Mouse (Mus musculus): Measurements from ENCODE around the gene C530025M09Rik. TPM values are rescaled to one million over a fixed set of nuclear protein-coding genes. Genes with fewer than 3 reads are reported as not detected.

C530025M09Rik gene
- total RNA-seq (2017): not detected in 2 replicates

DNA sequence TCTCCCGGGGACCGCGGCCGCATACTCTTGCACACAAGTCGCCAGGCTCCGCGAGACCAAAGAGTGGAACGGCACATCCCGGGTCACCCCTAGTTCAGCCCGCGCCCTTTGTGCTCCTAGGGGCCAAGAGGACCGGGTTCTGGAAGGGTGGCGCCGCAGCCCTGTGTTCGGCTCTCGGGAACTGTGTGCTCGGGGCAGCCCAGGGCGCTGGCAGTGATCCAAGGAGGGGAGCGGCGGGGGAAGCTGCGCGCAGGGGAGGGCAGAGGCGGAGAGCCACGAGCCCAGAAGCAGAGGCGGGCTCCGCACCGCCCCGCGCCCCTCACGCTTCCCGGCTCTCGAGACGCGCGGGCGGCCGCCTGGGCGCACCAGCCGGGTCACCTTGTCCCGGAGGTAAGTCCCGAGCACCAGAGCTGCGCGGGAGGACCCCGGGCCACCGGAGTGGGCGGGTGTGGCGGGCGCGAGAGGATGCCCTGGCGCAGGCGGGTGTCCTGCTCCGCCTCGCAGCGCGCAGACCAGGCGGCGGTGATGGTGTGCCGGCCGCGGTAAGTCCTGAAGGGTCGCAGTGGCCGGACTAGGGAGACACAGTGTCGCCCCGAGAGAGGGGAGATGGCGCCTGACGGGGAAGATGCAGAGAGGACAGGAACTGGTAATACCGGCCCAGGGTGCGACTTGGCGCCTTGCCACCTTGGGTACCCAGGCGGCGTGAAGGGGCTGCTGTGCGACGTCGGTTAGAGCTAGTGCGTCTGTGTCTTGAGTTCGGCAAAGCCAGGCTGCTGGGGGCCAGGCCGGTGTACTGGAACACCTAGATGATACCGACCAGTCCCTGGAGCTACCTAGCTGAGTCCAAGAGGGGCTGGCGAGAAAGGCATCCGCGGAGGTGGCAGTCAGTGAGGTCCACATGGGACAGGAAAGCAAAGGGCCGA, at the start of gene C530025M09Rik:
Gene C530025M09Rik, minus strand, starts transcription at position 678 of the 923 bp plus-strand sequence.
- no peak for ATAC-seq (replicated peaks in 1 of 2; ENCODE audit: insufficient read depth in 1 of 2, low FRiP score in 2 of 2, low TSS enrichment in 1 of 2, low read depth in 1 of 2, poor library complexity in 2 of 2, severe bottlenecking in 2 of 2)

DNA sequence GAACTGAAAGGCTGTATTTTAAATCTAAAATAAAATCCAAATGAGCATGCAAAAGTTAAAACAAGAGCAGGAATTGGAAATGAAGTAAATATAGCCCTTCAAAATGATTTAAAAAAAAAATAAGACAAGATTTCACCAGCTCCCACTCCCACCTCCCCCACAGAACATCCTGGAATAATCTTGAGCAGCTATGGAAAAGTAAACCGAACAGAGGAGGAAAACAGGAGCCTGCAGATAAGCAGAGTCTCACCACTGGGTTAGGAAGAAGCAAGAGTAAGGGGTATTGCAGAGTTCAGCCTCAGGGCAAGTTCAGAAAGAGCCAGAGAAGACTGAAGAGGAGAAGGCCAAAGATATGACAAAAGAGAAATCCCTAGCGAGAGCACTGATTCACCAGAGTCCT, 46.9 kb upstream of the C530025M09Rik start:
- no peak for ATAC-seq (replicated peaks in 1 of 2; ENCODE audit: insufficient read depth in 1 of 2, low FRiP score in 2 of 2, low TSS enrichment in 1 of 2, low read depth in 1 of 2, poor library complexity in 2 of 2, severe bottlenecking in 2 of 2)

DNA sequence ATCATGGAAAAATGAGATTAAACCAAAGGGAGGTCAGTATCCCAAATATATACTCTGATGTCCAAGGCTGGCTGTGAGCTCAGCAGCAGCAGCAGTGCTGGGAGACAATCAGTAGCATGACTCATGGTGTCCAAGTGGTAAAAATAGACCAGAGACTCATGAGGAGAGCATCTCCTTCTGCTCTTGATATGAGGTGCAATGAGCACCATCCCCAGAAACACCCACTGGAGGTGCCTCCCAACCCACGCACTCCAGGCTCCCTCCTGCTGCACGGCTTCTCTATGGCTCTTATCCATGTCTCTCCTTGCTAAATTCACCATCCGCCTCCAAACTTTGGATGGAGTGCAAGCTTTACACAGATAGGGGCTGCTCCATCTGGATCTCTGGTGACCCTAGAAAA, 42.3 kb upstream of the C530025M09Rik start:
- no peak for ATAC-seq (replicated peaks in 1 of 2; ENCODE audit: insufficient read depth in 1 of 2, low FRiP score in 2 of 2, low TSS enrichment in 1 of 2, low read depth in 1 of 2, poor library complexity in 2 of 2, severe bottlenecking in 2 of 2)

DNA sequence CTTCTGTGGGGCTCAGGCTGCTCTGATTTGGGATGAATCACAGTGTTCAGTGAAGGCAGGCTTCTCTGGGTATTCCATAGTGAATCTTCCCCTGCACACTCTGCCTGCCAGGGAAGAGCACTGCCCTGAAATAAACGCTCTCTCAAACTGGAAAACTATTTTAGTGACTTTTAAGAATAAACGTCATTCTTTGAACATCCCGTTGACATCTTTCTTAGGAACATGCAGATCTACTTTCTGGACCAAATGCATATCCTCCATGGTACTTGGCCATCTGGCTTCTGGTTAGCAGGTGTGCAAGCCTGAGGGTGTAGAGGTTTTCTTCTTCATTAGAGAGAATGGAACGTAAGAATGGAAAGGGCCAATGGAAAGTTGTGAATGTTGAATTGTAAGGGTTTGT, 41.5 kb upstream of the C530025M09Rik start:
- ATAC-seq (replicated peaks in 1 of 2; ENCODE audit: insufficient read depth in 1 of 2, low FRiP score in 2 of 2, low TSS enrichment in 1 of 2, low read depth in 1 of 2, poor library complexity in 2 of 2, severe bottlenecking in 2 of 2): no peak

DNA sequence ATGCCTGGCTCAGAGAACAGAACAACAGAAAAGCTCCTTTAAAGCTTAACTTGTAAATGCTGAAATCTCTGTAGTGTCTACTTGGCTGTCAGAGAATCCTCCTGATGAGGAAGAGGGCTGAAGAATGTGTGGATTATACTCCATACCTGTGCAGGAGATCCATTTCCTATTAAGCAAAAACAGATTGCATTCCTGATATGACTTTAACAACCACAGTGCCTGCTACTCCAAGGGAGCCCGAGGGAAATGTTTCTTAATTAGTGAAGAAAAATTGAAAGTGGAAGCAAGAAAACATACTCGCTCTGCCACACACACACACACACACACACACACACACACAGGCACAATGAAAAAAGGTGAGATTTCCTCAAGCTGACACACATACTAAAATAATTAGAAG, 39.5 kb upstream of the C530025M09Rik start:
- no peak for ATAC-seq (replicated peaks in 1 of 2; ENCODE audit: insufficient read depth in 1 of 2, low FRiP score in 2 of 2, low TSS enrichment in 1 of 2, low read depth in 1 of 2, poor library complexity in 2 of 2, severe bottlenecking in 2 of 2)

DNA sequence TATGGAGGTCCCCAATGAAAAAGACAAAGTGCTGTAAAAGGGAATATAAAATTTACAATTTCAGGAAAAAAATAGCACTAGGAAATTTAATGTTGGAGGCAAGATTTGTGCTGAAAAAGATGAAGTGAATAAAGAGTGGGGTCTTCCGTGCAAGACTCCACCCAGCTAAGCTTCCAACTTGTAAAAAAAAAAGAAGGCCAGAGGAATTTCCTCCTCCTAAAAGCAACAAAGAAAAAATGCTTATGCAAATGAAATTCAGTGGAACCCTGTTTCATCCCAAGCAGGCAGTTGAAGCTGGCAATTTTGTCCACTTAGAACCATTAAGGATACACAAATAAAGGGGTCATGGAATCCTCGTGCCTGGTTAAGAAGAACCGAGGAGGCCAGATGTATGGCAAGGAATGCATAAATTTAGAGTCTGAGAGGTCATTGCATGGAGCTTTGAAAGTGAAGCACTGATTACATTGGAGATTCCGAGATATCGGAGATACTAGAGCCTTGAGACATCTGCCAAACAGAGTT, 35.0 kb upstream of the C530025M09Rik start:
- ATAC-seq (replicated peaks in 1 of 2; ENCODE audit: insufficient read depth in 1 of 2, low FRiP score in 2 of 2, low TSS enrichment in 1 of 2, low read depth in 1 of 2, poor library complexity in 2 of 2, severe bottlenecking in 2 of 2): no peak

DNA sequence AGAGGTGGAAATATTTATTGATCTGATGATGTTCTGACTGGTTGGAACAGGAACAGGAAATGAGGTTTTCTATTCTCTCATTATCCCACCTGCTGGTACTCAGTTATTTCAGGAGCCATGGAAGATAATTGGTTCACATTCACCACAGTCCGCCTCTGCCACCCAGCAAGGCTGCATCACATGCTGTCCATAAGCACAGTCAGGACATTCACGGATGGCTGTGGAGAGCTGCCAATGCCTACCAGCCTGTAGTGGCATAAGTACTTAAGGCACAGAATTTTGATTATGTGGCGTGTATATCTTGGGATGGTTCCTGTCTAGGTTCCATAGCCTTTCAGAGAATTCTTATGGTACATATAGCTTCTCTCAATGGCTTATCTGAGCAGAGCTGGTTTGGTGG, 30.0 kb upstream of the C530025M09Rik start:
- no peak for ATAC-seq (replicated peaks in 1 of 2; ENCODE audit: insufficient read depth in 1 of 2, low FRiP score in 2 of 2, low TSS enrichment in 1 of 2, low read depth in 1 of 2, poor library complexity in 2 of 2, severe bottlenecking in 2 of 2)

DNA sequence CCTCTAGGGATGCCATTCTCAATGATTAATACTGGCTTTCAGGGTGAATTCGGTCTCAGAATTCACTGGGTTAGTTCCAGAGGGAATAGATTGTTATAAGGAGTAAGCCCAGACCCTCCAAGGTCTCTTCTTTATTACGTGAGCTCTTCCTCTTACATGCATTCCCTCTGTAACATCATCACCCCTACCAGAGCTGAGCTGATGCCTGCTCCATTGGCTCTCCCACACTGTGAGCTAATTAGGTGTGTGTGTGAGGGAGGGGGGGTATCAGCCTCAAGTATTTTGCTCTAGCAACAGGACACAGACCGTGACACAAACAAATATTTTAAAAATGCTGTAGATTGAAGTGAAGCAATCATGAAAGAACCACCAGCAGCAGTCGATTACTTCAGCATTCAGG, 17.8 kb upstream of the C530025M09Rik start:
- ATAC-seq (replicated peaks in 1 of 2; ENCODE audit: insufficient read depth in 1 of 2, low FRiP score in 2 of 2, low TSS enrichment in 1 of 2, low read depth in 1 of 2, poor library complexity in 2 of 2, severe bottlenecking in 2 of 2): no peak

DNA sequence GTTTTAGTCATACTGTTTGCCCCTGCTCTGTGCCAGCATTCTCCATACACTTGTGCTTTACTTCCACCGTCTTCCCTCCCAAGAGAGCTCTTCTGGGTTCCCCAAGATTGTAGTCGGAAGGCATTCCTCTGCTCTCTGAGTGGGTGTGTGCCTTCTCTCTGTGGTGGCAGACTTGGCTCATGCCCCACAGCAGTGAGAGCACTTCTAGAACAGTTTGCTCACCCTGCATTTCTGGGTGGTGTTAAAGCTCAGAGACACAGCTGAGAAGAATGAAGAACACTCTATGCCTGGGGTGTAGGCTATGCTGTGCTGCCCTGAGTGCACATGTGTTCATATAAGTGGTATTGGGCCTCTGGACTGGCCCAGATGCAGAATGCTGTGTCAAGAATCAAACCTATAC, 13.6 kb upstream of the C530025M09Rik start:
- no peak for ATAC-seq (replicated peaks in 1 of 2; ENCODE audit: insufficient read depth in 1 of 2, low FRiP score in 2 of 2, low TSS enrichment in 1 of 2, low read depth in 1 of 2, poor library complexity in 2 of 2, severe bottlenecking in 2 of 2)

DNA sequence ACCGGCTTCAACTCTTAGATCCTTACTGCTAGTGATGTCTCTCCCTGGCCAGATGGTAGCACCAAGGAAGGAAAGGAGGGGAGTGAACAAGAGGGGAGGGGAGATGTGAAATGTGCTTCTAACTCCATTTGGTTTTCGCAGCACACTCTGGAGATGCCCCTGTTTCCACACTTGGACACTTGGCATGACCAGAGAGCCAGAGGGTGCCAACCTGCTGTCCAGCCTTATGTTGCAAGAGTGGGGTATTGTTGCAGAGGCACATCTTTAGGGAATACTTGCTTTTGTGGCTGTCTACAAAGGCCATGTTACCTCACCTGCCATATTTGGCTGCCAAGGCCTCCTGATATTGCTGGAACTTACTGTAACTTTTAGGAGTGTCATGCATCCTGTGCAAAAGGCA, 8.7 kb upstream of the C530025M09Rik start:
- no peak for ATAC-seq (replicated peaks in 1 of 2; ENCODE audit: insufficient read depth in 1 of 2, low FRiP score in 2 of 2, low TSS enrichment in 1 of 2, low read depth in 1 of 2, poor library complexity in 2 of 2, severe bottlenecking in 2 of 2)

DNA sequence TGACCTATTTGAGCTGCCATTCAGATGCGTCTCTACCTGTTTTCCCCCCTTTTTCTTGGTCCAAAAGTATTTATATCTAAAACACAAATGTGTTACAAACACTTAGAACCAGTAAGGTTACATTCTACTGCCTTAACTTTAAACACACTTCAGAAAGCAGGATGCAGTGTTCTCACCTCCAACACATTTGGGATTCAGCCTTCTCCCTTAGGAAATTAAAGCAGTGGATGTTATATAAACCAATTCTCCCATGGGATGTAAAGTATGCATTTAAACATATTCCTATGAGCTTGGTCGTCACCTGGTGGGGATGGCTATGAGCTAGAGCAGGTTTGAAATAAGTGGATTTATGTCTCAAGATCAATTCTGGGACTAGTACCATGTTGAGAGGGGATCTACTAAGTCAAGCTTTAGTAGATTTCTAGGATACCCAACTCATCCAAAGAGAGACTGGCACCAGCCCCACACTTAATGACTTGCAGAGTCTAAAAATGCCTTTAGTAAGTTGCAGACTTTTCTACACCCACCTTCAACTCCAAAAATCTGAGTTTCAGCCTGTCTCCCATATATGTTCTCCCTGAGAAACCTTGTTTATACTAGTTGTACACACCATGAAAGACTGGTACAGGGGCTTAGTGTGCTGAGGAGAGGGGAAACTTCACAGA, 5.6 kb upstream of the C530025M09Rik start:
- ATAC-seq (replicated peaks in 1 of 2; ENCODE audit: insufficient read depth in 1 of 2, low FRiP score in 2 of 2, low TSS enrichment in 1 of 2, low read depth in 1 of 2, poor library complexity in 2 of 2, severe bottlenecking in 2 of 2): no peak

DNA sequence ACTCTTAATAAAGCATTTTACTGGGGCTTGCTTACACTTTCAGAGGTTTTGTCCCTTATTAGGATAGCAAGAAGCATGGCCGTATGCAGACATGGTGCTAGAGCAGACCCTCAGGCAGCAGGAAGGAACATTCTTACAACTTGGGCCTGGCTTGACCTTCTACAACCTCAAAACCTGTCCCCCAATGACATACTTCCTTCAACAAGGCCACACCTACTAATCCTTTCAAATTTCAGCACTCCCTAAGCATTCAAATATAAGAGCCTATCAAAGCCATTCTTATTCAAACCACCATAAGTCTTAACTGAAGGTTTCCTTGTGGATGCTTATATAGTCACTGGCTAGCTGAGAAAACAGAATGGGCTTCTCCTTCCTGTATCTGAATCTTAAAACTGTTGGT, 4.1 kb upstream of the C530025M09Rik start:
- no peak for ATAC-seq (replicated peaks in 1 of 2; ENCODE audit: insufficient read depth in 1 of 2, low FRiP score in 2 of 2, low TSS enrichment in 1 of 2, low read depth in 1 of 2, poor library complexity in 2 of 2, severe bottlenecking in 2 of 2)

DNA sequence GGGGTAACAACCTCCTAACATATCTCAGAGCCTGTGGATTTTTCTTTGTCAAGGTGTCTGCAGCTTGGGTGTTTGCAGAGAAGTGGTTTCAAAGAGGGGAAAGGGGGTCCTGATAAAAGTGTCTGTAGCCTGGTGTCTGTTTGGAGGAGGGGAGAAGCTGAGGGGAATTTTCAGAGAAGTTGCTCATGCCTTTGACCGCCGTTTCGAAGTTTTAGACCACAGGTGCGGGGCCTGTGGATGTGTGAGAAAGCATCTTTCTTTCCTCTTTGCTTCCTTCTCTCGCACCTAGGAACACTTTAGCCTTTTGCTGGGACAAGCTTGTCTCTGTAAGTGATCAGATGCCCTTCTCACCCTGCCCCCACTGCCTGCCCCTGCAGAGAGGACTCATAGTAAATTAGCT, 1.3 kb upstream of the C530025M09Rik start:
- ATAC-seq (replicated peaks in 1 of 2; ENCODE audit: insufficient read depth in 1 of 2, low FRiP score in 2 of 2, low TSS enrichment in 1 of 2, low read depth in 1 of 2, poor library complexity in 2 of 2, severe bottlenecking in 2 of 2): no peak

DNA sequence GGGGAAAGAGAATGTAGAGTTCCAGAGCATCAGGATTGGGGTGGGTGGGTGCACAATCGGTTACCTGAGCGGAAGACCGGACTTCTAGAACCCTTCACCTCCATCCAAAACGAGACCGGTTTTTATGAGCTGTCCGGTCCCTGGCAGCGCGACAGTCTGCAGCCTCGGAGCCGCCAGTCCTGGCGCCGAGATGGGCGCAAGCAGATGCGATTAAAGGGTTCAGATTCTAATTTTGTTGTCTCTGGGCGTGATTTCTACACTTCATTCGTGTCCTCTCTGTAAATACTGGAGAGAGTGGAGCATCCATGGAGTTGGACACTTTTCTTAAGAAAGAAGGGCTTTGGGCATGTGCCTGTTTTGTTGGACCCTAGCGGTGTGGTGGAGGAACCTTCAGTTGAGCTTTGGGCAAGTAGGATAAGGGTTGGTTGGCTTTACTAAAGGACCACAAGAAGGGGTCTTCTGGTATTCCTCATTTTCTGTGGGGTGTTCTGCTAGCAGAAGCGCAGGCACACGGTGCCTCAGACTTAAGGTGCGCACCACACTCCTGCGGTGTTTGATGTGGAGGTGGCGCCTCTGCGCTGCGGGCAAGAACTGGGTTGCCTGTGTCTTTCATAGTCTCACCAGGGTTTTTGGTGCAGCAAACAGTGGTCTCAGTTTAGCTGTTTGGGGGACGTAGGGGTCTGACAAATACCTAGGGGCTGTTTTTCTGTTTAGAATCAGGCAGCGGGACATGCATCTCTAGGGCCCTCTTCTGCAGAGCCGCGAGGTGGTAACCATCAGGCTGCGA, 639 bp upstream of the C530025M09Rik start:
- no peak for ATAC-seq (replicated peaks in 1 of 2; ENCODE audit: insufficient read depth in 1 of 2, low FRiP score in 2 of 2, low TSS enrichment in 1 of 2, low read depth in 1 of 2, poor library complexity in 2 of 2, severe bottlenecking in 2 of 2)

DNA sequence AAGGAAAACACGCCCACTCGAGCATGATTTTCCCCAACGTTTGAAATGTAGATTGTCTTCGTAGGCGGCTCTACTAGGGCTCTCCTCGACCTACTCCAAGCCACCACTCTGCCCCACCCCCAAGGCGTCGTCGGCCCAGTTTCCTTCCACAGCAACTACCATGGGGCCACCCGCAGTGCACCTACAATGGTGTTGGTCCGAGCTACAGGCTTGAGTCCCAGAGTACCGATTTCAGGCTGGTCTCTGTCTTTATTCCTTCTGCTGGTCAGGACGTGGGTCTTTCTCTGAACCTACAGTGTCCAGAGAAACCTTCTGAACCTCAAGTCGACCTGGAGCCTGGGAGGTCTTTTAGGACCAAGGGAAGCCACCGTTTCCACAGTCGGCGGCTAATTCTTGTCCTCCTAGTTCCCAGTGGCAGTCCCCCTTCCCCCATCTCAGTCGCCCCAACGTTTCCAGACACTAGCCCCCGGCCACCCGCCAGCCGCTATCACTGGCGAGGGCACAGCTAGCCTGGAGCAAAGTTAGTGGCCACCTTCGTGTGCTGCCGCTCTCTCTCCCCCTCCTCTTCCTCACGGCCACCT, 968 bp downstream of the C530025M09Rik start:
- ATAC-seq (replicated peaks in 1 of 2; ENCODE audit: insufficient read depth in 1 of 2, low FRiP score in 2 of 2, low TSS enrichment in 1 of 2, low read depth in 1 of 2, poor library complexity in 2 of 2, severe bottlenecking in 2 of 2): no peak

DNA sequence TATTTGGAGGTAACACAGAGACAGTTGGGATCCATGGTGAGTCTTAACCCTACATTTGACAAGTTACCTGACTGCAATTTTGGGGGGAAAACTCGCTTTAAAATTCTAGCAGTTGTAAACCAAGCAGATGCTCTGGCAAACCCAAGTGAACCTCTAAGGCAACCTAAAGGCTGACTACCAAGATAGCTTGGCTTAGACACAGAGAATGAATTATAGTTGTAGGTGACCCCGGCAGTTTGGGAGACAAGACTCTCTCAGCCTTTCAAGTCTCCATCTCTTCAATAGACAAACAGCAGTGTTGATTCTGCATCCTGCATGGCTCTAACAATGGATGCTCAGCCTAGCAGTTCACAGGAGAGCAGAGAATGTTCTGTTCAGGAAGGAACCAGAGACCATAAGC, 2.1 kb downstream of the C530025M09Rik start, which contains the start of gene Syndig1:
Gene Syndig1, plus strand, starts transcription at position 301 of the 400 bp plus-strand sequence.
- no peak for ATAC-seq (replicated peaks in 1 of 2; ENCODE audit: insufficient read depth in 1 of 2, low FRiP score in 2 of 2, low TSS enrichment in 1 of 2, low read depth in 1 of 2, poor library complexity in 2 of 2, severe bottlenecking in 2 of 2)

DNA sequence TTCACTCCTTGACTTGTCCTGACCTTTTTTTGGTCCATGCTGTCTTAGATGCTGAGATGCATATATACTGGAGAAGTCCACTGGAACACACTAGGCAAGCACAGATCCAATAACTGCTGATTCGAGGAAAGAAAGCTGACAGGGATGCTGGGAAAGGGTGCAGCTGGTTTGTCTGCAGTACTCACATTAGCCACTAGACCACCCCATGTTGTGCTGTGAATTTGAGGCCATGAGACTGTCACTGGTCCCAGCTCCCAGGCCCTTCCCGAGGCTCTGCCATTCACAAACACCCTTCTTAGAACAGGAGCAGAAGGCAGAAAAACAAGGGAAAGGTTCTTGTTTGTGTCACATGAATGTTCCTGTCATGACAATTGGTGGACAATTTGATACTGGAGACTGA, 10.8 kb downstream of the C530025M09Rik start:
- ATAC-seq (replicated peaks in 1 of 2; ENCODE audit: insufficient read depth in 1 of 2, low FRiP score in 2 of 2, low TSS enrichment in 1 of 2, low read depth in 1 of 2, poor library complexity in 2 of 2, severe bottlenecking in 2 of 2): no peak
